Mouse (Mus musculus) neural tube, embryonic 15.5 days (tissue): ENCODE data around the gene Hpd. TPM values are rescaled to one million over a fixed set of nuclear protein-coding genes. Genes with fewer than 3 reads are reported as not detected.

ENCODE experiments used
- ATAC-seq: fragments of 200-750 bp; cut with Nextera tagmentation; 2 replicates; pipeline ENCODE4 v1.8.0; 2017; ENCODE audit warnings: mild to moderate bottlenecking, moderate TSS enrichment, moderate library complexity; ENCODE audit not compliant: low FRiP score
- H3K27ac ChIP-seq: fragments of 300-500 bp; sonication (generic); replicated peaks from 2 replicates; pipeline ENCODE4 v1.5.1; 2015; ENCODE audit warnings: mild to moderate bottlenecking, inconsistent platforms
- H3K27me3 ChIP-seq: fragments of 300-500 bp; sonication (generic); replicated peaks from 2 replicates; pipeline ENCODE4 v1.6.1; 2015; ENCODE audit warnings: inconsistent platforms
- H3K36me3 ChIP-seq: fragments of 300-500 bp; sonication (generic); 2 replicates; pipeline ENCODE4 v1.6.1; 2015; ENCODE audit warnings: inconsistent platforms
- H3K4me1 ChIP-seq: fragments of 300-500 bp; sonication (generic); 2 replicates; pipeline ENCODE4 v1.6.1; 2015; ENCODE audit warnings: inconsistent platforms
- H3K4me2 ChIP-seq: fragments of 300-500 bp; sonication (generic); 2 replicates; pipeline ENCODE4 v1.6.1; 2015; ENCODE audit warnings: inconsistent platforms, mild to moderate bottlenecking, moderate library complexity
- H3K4me3 ChIP-seq: fragments of 300-500 bp; sonication (generic); replicated peaks from 2 replicates; pipeline ENCODE4 v1.5.1; 2015; ENCODE audit warnings: mild to moderate bottlenecking, inconsistent platforms
- H3K9ac ChIP-seq: fragments of 300-500 bp; sonication (generic); replicated peaks from 2 replicates; pipeline ENCODE4 v1.6.1; 2015; ENCODE audit warnings: mild to moderate bottlenecking, inconsistent platforms
- H3K9me3 ChIP-seq: fragments of 300-500 bp; sonication (generic); replicated peaks from 2 replicates; pipeline ENCODE4 v1.6.1; 2016; ENCODE audit warnings: inconsistent platforms
- WGBS: fragments of 180-500 bp; shearing (Covaris S2); methylation state at CpG from one replicate; pipeline ENCODE4 v1.1.7; 2015; ENCODE audit warnings: mixed read lengths; 5-methylcytosine and 5-hydroxymethylcytosine counted together
- polyA plus RNA-seq: library from polyadenylated mRNA; unstranded; fragments of >200 nt; fragmentation: Nextera tagmentation; extraction: Ambion mirVana; gene quantifications from 2 replicates; pipeline ENCODE4 v1.2.1, GENCODE M21; 2015

Gene Hpd
- polyA plus RNA-seq, 1 experiment from 2014 or later = not detected

GRCm38 (mm10) chr5:123144746-123145590 is 37.6 kb downstream of the Hpd start:
- Histone ChIP-seq H3K9me3 (no peaks in the 10 kb centered on the region), H3K27me3 (no peaks in the 10 kb centered on the region), H3K4me2 (peak overlapping the region; percentile 98), H3K27ac (peak overlapping the region; percentile 42; the same call in 1 of the 2 replicates), H3K9ac (peak overlapping the region; percentile 100), H3K4me3 (peak overlapping the region; percentile 85), H3K36me3 (peaks cover 30% of the 10 kb centered on the region), H3K4me1 (peaks cover 63% of the 10 kb centered on the region)
- no peak for ATAC-seq
- WGBS = 37% methylated on average over 20 of the region's 20 CpGs

- 3% methylated on average over 17 of the region's 17 CpGs for WGBS
- peaks cover 55% of the 10 kb centered on the region for H3K4me1 ChIP-seq
Observed at GRCm38 (mm10) chr5:123143971-123144745, 38.4 kb downstream of the Hpd start.

GRCm38 (mm10) chr5:123143251-123143970 is 39.1 kb downstream of the Hpd start:
- H3K27me3 ChIP-seq = no peaks in the 10 kb centered on the region
- 1% methylated on average over 23 of the region's 24 CpGs for WGBS
- H3K36me3 ChIP-seq = peaks cover 23% of the 10 kb centered on the region
- peak overlapping the region; percentile 99 for H3K27ac ChIP-seq
- no peaks in the 10 kb centered on the region for H3K9me3 ChIP-seq
- H3K4me2 ChIP-seq = peak overlapping the region; percentile 98
- H3K4me3 ChIP-seq = peak overlapping the region; percentile 85
- H3K9ac ChIP-seq = peak overlapping the region; percentile 100
- ATAC-seq = no peak
- peaks cover 48% of the 10 kb centered on the region for H3K4me1 ChIP-seq

More at GRCm38 (mm10) chr5:123143971-123144745, 38.4 kb downstream of the Hpd start:
- Histone ChIP-seq H3K36me3 (peaks cover 30% of the 10 kb centered on the region), H3K27ac (peak overlapping the region; percentile 42), H3K27me3 (no peaks in the 10 kb centered on the region), H3K4me2 (peak overlapping the region; percentile 98), H3K4me3 (peak overlapping the region; percentile 85), H3K9ac (peak overlapping the region; percentile 100), H3K9me3 (no peaks in the 10 kb centered on the region)
- ATAC-seq = no peak

- H3K9me3 ChIP-seq = no peaks in the 10 kb centered on the region
- H3K36me3 ChIP-seq = peaks cover 13% of the 10 kb centered on the region
- peak; percentile 10; the same call in 1 of the 2 replicates for ATAC-seq
- H3K9ac ChIP-seq = peak within 1 kb of the TSS; percentile 100
- H3K4me2 ChIP-seq = peak within 1 kb of the TSS; percentile 98
- WGBS = under 1% methylated on average over 63 of the region's 103 CpGs
- H3K4me1 ChIP-seq = peaks cover 44% of the 10 kb centered on the region
- no peaks in the 10 kb centered on the region for H3K27me3 ChIP-seq
- peak within 1 kb of the TSS; percentile 99 for H3K27ac ChIP-seq
- peak within 1 kb of the TSS; percentile 85 for H3K4me3 ChIP-seq
Observed at GRCm38 (mm10) chr5:123142161-123143157, 40.1 kb downstream of the Hpd start, which contains the start of gene Setd1b. Gene Setd1b, plus strand, starts transcription at chr5:123142193.

- Histone ChIP-seq H3K9me3 (no peaks in the 10 kb centered on the region), H3K36me3 (peaks cover 5% of the 10 kb centered on the region), H3K27me3 (no peaks in the 10 kb centered on the region), H3K27ac (peak overlapping the region; percentile 99), H3K4me3 (peak overlapping the region; percentile 85), H3K4me1 (peaks cover 45% of the 10 kb centered on the region), H3K9ac (peak overlapping the region; percentile 100), H3K4me2 (peak overlapping the region; percentile 98)
- ATAC-seq = peak; percentile 51
- WGBS = 1% methylated on average over 35 of the region's 38 CpGs
Observed at GRCm38 (mm10) chr5:123141555-123142160, 40.9 kb downstream of the Hpd start.

- WGBS = under 1% methylated on average over 31 of the region's 31 CpGs
- H3K27me3 ChIP-seq = no peaks in the 10 kb centered on the region
- H3K27ac ChIP-seq = peak overlapping the region; percentile 99
- H3K36me3 ChIP-seq = no peaks in the 10 kb centered on the region
- peak overlapping the region; percentile 85 for H3K4me3 ChIP-seq
- H3K9ac ChIP-seq = peak overlapping the region; percentile 100
- peak overlapping the region; percentile 98 for H3K4me2 ChIP-seq
- ATAC-seq = peak; percentile 73
- no peaks in the 10 kb centered on the region for H3K9me3 ChIP-seq
- H3K4me1 ChIP-seq = peaks cover 45% of the 10 kb centered on the region
Observed at GRCm38 (mm10) chr5:123140694-123141554, 41.6 kb downstream of the Hpd start.

GRCm38 (mm10) chr5:123139722-123140627 is 42.6 kb downstream of the Hpd start:
- Histone ChIP-seq H3K27ac (peak overlapping the region; percentile 97), H3K36me3 (no peaks in the 10 kb centered on the region), H3K9ac (peak overlapping the region; percentile 99), H3K9me3 (no peaks in the 10 kb centered on the region), H3K27me3 (no peaks in the 10 kb centered on the region), H3K4me3 (peak overlapping the region; percentile 69), H3K4me2 (peak overlapping the region; percentile 91), H3K4me1 (peaks cover 45% of the 10 kb centered on the region)
- under 1% methylated on average over 28 of the region's 28 CpGs for WGBS
- no peak for ATAC-seq

- peak overlapping the region; percentile 69 for H3K4me3 ChIP-seq
- no peak for ATAC-seq
Observed at GRCm38 (mm10) chr5:123138953-123139721, 43.4 kb downstream of the Hpd start.

More at GRCm38 (mm10) chr5:123138953-123139721, 43.4 kb downstream of the Hpd start:
- peak overlapping the region; percentile 91 for H3K4me2 ChIP-seq
- under 1% methylated on average over 39 of the region's 39 CpGs for WGBS
- H3K27me3 ChIP-seq = no peaks in the 10 kb centered on the region
- 0 out of 2 replicates have a peak, but pooled peaks cover 2% of the 10 kb centered on the region for H3K36me3 ChIP-seq
- H3K4me1 ChIP-seq = peaks cover 45% of the 10 kb centered on the region
- H3K9ac ChIP-seq = peak overlapping the region; percentile 99
- no peaks in the 10 kb centered on the region for H3K9me3 ChIP-seq
- peak overlapping the region; percentile 97 for H3K27ac ChIP-seq
